Mouse (Mus musculus) testis, postnatal 14 days (tissue): ENCODE measurements around the gene Slc16a13.

Experiments
- DNase-seq: peaks from one replicate; pipeline ENCODE4 v3.0.0; 2021; ENCODE audit warnings: low spot score

Slc16a13 gene

GRCm38 (mm10) chr11:70210681-70211080 lies 10.2 kb downstream of the Slc16a13 start:
- DNase-seq = no peak

- DNase-seq = no peak
These were observed 12.0 kb downstream of the Slc16a13 start for GRCm38 (mm10) chr11:70208778-70209388.

- no peak for DNase-seq
These were observed 13.6 kb downstream of the Slc16a13 start for GRCm38 (mm10) chr11:70207283-70207682.

GRCm38 (mm10) chr11:70206801-70207200 lies 14.1 kb downstream of the Slc16a13 start:
- no peak for DNase-seq

GRCm38 (mm10) chr11:70201691-70202090 lies 19.2 kb downstream of the Slc16a13 start:
- peak; percentile 67 for DNase-seq

GRCm38 (mm10) chr11:70200036-70200608 lies 20.7 kb downstream of the Slc16a13 start:
- no peak for DNase-seq

GRCm38 (mm10) chr11:70199107-70199506 lies 21.8 kb downstream of the Slc16a13 start:
- no peak for DNase-seq

GRCm38 (mm10) chr11:70198332-70198731 lies 22.5 kb downstream of the Slc16a13 start:
- no peak for DNase-seq

GRCm38 (mm10) chr11:70193354-70194285 lies 27.2 kb downstream of the Slc16a13 start:
- peak; percentile 77 for DNase-seq

- DNase-seq = no peak
These were observed 28.7 kb downstream of the Slc16a13 start for GRCm38 (mm10) chr11:70192157-70192556.

- no peak for DNase-seq
These were observed 29.7 kb downstream of the Slc16a13 start for GRCm38 (mm10) chr11:70191188-70191587.

- no peak for DNase-seq
These were observed 31.3 kb downstream of the Slc16a13 start for GRCm38 (mm10) chr11:70189319-70190134.

- no peak for DNase-seq
These were observed 35.7 kb downstream of the Slc16a13 start for GRCm38 (mm10) chr11:70185120-70185519.

GRCm38 (mm10) chr11:70180496-70180895 lies 40.4 kb downstream of the Slc16a13 start:
- no peak for DNase-seq

- no peak for DNase-seq
These were observed 41.5 kb downstream of the Slc16a13 start for GRCm38 (mm10) chr11:70179401-70179800.

- no peak for DNase-seq
These were observed 42.1 kb downstream of the Slc16a13 start for GRCm38 (mm10) chr11:70178756-70179155.

- no peak for DNase-seq
These were observed 42.6 kb downstream of the Slc16a13 start for GRCm38 (mm10) chr11:70178311-70178710.

GRCm38 (mm10) chr11:70177647-70178046 lies 43.2 kb downstream of the Slc16a13 start:
- peak; percentile 48 for DNase-seq

GRCm38 (mm10) chr11:70174491-70174890 lies 46.4 kb downstream of the Slc16a13 start:
- DNase-seq = no peak

GRCm38 (mm10) chr11:70172298-70172697 lies 48.6 kb downstream of the Slc16a13 start:
- DNase-seq = peak; percentile 75

- no peak for DNase-seq
These were observed 49.0 kb downstream of the Slc16a13 start for GRCm38 (mm10) chr11:70171847-70172246.

GRCm38 (mm10) chr11:70171181-70171580 lies 49.7 kb downstream of the Slc16a13 start:
- DNase-seq = no peak
